Mouse (Mus musculus) kidney, postnatal 4 days (tissue): ENCODE data around the gene Abhd4.

Source experiments
- DNase-seq, 2 experiments: peaks; one replicate each; pipeline ENCODE4 v3.0.0; 2021; ENCODE audit warnings: mixed read lengths in 2 of 2

The Abhd4 gene

DNA sequence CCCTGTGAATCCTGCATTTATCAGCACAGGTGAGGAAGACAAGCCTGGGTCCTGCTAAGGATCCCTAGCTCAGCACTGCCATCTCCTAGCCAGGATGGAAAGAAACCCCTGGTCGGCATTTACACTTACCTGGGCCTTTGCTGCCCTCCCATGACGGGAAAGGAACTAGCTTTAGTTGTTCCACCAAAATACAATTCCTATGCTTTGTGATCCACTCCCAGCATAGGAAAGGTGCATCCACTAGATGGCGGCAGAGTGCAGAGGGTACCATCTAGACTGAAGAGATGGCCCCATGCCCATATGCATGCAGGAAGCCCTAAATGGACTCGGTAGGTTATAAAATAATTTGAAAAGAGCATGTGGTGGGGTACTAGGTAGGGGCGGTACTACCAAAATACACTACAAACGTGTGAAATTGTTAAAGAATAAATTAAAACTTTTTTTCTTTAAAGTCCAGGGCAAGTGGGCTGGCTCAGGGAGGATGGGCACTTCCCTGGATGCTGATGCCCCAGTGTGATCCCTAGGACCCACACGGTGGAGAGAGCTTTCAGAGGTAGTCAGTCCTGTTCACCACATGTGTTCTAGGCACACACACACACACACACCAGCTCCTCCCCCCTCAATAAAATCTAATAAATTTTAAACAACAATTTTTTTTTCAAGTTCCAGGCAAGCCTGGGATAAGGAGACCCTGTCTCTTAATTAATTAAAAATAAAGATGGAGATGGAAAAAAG lies 14.8 kb upstream of the Abhd4 start:
- DNase-seq: peak; percentile 94

DNA sequence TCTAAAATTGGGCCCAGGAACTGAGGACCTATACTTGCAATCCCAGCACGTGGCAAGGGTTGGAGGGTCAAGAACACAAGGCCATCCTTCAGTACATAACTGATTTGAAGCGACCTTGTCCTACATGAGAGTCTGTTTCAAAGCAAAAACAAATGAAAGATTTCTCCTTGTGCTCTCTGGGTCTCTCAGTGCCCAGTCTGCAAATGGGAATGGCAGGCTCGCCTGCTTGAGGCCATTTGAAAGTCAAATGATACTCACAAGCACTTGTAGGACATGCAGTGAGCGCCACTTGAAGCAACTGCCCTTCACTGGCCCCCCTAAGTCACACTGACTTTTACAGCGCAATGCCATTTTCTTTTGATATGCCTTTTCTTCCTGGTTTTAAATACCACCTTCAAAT lies 13.4 kb upstream of the Abhd4 start:
- no peak for DNase-seq

DNA sequence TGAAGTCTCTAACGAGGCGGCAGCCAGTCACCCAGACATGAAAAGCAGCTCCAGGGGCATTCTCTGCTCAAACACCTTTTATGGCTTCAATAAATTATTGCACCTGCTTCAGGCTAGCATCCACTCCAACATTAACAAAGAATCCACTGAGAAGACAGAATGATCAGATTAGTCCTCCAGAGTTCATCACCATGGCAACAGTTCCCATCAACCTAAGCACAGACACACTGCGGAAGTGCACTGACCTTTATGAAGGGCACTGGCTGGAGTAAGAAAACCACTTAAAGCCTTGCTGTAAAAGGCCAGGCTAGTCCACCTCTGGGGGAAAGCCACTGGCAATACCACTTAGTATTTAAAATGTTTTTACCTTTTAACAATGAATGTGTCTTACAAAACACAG lies 9.8 kb upstream of the Abhd4 start:
- no peak for DNase-seq

DNA sequence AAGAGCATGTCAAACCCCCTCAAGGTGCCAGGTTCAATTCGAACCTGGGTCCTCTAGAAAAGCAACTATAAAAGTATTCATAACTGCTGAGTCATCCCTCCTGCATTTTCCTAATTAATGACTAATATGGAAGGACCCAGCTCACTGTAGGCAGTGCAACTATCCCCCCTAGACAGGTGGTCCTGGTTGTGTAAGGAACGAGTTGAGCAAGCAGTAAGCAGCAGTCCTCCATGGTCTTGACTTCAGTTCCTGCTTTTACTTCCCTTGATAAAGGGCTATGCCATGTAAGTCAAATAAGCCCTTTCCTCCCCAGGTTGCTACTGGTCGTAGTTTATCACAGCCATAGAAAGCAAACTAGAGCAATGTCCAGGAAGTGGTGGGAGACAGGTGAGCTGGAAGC lies 7.8 kb upstream of the Abhd4 start:
- DNase-seq: no peak

DNA sequence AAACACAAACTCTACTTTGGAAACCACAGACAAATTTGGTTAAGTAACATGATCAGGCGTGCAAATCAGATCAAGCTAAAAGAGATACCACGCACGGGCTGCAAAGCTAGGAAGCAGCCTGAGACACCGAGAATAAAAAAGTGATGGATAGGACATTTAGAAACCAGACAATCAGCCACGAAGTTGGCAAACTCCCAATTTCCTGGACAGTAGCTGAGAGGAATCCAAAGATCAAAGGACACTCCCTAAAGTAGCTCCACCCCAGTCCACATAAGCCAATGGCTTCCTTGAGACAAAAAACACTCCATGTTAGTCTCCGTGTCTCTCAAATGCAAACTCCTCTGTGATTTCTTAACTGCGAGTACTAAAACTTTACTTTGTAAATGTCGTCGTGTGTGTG lies 4.7 kb upstream of the Abhd4 start:
- peak; percentile 53 to 74 for DNase-seq

DNA sequence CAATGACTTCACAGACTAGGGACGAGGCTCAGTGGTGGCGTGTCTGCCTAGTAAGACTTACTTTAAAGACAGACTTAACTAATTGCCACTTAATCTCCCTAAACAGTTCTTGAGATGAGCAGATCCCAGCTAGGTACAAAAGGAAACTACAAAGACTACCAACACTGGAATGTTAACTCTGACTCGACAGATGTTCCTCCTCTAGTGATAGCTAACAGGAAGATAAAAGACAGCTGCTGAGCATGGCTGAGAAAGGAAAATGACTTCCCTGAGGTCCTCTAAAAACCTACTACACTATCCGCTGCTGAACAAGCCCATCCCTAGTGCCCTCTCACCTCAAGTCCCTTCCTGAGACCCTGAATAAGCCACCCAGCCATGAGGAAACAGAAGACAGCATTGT lies 3.9 kb upstream of the Abhd4 start:
- peak in 1 of 2 experiments; percentile 11 for DNase-seq

DNA sequence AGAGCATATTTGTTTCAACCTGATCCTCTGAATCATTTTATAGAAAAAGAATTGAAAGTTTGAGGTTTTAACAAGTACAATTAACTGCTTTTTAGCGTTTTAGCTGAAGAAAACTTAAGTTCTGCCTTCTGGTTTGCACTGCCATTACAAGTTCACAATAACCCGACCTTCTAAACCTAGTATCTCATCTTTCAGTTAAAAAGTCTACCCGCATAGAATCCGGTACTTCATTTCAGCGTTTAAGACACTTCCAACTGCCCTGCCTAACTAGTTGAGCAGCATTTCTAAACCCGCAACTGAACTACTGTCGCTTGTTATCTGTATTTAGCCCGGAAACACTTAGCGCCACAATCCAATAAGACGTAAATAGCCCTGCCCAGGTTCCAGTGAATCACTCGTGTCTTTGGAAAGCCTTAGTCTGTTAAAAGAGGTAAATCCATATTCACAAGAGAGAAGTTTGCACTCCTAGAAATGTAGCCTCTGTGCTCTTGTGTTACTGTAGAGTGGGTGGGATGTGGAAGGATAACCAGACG lies 748 bp downstream of the Abhd4 start:
- no peak for DNase-seq

DNA sequence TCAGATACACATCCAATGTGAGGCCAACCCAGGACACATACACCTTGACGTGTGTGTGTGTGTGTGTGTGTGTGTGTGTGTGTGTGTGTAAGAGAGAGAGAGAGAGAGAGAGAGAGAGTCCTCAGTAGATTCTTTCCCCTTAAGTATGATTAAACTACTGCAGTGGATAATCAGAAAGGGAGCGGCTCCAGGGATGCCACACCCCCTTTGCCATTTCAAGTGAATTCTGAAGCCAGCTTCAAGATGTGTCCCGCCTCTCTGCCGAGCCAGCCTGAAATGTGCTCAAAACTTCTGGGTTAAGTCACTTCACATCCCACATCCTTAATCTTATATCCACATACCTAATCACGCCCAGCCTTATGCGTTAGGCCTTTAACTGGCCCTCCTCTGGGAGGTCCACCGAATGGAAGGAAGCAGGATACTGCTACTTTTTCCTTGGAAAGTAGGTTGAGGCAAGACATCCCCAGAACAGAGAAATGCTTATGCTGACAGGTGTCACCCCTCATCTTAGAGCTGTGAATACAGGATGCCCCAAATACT lies 4.2 kb downstream of the Abhd4 start:
- no peak for DNase-seq

DNA sequence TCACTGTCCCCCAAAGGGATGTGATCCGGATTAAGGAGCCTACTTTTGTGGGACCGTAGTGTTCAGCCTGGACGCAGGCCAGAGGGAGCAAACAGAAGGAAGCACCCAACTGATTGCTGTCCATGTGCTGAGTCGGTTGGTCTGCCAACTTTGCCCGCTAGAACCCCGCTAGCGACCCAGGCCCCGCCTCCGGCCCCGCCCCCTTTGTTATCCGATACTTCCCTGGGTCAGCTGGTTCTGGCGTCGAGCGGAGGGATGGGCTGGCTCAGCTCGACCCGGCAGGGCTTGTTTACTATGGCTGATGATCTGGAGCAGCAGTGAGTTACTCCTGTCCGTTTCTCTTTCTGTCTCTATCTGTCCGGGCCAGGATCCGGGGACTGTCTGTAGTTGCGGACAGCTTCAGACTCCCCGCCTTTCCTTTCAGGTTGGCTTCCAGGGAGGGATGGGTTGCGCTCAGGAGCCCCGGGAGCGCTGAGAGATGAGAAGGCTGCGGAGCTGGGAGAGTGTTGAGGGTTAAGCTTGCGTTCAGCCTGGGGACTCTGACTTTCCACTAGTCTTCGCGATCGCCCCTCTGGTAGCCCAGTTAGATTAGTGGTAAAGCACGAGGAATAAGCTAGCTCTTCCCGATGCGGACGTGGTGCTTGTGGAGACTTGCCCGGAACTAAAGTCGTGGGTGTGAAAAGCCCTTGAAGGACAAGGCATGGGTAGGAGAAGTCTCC lies 5.2 kb downstream of the Abhd4 start:
- DNase-seq: peak; percentile 99

DNA sequence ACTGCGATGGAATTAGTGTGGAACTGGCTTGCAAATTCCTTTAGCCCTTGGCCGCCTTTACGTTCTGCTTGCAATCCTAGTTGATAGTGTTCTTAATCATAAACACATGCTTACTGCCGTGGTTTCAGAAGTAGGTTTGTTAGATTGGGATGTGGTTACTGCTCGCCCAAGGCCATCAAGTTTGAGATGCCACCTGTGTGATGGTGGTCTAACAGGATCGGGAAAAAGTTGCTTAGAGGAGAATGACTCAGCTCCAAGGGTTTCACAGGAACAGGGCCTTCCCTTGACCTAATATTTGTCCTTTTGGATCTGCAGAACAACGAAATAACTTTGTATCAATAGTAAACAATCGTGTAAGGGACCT lies 5.7 kb downstream of the Abhd4 start:
- DNase-seq: no peak

DNA sequence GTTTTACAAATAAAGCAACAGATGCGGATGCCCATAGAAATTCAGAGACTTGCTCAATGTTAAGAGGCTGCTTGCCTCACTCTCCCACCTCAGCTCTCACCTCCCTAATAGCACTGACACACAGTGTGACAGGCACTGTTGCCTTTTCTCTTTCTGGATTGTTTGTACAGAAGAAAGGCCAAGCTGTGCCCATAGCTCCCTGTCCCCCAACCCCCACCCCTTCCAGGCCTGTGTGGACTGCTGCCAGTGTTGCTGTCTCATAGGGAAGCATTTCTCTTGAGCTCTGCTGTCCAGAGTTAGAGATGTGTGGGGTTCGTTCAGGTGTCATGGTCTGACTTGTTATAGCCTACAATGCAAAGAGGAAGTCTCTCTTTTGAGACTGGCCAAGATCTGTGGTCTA lies 6.2 kb downstream of the Abhd4 start:
- DNase-seq: peak in 1 of 2 experiments; percentile 17

DNA sequence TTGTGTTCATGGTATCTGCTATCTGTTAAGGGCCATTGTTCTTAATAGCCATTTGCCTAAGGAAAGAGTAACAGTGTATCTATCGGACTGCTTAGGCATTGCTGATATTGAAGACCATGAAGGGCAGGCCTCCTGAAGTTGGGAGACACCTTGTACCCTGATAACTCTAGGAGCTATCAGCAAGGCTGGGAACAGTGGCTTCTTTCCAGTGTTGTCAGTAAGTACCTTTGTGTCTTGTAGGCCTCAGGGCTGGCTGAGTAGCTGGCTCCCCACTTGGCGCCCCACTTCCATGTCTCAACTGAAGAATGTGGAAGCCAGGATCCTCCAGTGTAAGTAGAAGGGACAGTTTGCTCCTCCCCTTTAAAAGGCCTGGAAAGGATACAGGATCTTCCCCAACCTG lies 7.4 kb downstream of the Abhd4 start:
- DNase-seq: no peak

DNA sequence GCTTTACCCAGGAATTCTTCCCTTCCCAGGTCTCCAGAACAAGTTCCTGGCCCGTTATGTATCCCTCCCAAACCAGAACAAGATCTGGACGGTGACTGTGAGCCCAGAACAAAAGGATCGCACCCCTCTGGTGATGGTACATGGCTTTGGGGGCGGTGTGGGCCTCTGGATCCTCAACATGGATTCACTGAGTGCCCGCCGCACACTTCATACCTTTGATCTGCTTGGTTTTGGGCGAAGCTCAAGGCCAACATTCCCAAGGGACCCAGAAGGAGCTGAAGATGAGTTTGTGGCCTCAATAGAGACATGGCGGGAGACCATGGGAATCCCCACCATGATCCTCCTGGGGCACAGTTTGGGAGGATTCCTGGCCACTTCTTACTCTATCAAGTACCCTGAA lies 8.6 kb downstream of the Abhd4 start:
- no peak for DNase-seq

DNA sequence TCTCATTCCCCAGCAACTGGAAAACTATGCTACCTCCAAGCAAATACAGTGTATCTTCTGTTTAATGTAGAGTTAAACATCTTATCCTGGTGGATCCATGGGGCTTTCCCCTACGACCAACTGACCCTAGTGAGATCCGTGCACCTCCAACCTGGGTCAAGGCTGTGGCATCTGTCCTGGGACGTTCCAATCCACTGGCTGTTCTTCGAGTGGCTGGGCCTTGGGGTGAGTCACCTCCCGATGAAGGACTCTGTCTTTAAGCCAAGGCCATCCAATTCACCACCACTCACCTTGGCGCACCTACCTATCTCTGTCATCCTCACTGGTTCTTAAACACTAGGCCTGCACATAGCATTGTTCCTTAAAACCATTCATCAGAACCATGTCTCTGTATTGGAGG lies 9.1 kb downstream of the Abhd4 start:
- DNase-seq: no peak

DNA sequence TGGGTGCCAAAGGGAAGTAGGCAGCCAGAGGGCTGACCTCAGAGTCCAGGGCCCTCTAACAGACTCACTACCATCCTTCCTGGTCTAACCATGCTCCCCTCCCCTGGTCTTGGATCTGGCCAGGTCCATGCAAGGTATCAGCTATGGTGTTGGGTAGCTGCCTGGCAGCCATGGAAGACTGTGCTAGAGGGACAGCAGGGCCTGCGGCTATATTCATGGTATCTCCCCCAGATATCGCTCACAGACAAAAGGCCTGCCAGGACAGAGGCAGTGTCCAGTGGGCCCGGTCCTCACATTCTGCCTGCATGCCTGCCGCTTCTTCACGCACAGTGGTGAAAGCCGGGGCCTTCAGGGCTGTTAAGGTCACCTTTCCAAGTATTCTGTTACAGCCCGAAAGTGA lies 10.2 kb downstream of the Abhd4 start:
- no peak for DNase-seq

DNA sequence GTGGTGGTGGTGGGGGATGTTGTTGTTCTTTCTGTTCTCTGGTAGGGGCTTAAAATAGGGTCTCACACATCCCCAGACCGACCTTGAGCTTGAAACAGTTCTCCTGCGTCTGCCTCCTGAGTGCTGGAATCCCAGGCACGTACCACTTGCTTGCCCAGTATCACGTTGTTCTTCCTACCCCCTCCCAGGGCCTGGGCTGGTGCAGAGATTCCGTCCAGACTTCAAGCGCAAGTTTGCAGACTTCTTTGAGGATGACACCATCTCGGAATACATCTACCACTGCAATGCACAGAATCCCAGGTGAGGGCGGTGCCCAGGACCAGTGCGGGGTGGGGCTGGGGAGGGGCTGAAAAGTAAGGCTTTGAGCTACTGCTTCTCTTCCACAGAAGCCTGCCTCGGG lies 11.1 kb downstream of the Abhd4 start:
- no peak for DNase-seq

DNA sequence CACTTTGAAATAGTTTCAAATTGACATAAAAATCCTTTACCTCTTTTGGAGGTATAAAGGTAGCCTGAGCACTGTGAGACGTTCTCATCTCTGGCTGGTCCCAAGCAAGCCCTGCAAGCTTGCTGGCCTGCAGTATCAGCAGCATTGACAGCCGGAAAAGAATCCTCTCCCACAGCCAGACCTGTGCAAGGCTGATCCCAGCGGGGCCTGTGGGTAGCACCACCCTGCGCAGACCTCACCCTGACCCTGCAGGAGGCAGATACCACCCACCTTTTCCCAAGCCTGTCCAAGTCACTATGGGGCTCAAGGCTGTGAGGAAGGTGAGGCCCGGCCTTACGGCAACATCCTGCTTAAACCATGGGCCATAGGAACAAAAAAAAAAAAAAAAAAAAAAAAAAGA lies 12.0 kb downstream of the Abhd4 start:
- no peak for DNase-seq

DNA sequence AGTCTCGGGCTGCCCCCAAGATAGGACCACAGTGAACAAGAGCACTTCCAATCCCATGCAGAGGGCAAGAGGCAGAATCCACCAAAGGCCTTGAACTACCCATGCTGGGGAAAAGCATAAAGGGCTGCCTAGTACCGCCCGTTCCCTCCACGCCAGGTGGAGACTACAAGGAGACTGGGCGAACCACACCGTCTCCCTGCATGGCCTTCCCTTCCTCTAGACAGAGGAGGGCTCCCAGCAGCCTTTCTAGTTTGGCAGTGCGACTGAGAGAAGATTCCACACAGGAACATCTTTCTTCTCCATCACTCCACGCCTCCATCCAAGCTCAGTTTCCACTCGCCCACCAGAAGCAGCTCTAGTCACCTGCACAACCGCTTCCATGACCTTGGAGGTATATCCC lies 14.0 kb downstream of the Abhd4 start:
- no peak for DNase-seq

DNA sequence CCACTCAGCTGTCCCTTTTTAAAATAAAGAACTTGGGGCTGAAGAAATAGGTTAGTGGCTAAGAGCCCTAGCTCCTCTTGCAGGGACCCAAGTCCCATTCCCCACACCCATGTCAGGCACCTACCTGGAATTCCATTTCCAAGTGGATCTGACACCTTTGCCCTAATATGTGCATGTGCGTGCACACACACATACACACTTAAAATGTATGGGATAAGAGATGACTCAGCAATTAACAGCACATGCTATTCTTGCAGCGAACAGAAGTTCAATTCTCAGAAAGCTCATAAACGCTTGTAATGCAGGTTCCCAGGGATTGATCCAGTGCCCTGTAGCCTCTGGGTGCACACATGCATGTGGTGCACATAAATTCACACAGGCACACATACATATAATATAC lies 15.6 kb downstream of the Abhd4 start:
- DNase-seq: no peak

DNA sequence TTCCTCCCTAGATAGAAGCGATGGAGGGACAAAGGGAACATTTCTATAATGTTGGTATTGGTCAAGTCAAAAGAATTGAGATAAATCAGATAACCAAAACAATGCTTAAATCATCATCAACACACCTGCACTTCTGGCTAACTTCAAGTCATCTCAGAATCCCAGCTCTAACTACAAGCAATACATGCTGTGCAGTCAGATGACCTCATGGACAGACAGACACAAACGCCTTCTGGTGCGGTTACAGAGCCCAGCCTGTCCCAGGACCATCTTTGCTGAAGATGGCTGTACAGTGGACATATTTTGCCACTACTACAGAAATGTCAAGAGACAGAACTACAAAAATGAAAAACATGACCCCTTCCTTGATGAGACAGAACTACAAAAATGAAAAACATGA lies 16.4 kb downstream of the Abhd4 start:
- no peak for DNase-seq

DNA sequence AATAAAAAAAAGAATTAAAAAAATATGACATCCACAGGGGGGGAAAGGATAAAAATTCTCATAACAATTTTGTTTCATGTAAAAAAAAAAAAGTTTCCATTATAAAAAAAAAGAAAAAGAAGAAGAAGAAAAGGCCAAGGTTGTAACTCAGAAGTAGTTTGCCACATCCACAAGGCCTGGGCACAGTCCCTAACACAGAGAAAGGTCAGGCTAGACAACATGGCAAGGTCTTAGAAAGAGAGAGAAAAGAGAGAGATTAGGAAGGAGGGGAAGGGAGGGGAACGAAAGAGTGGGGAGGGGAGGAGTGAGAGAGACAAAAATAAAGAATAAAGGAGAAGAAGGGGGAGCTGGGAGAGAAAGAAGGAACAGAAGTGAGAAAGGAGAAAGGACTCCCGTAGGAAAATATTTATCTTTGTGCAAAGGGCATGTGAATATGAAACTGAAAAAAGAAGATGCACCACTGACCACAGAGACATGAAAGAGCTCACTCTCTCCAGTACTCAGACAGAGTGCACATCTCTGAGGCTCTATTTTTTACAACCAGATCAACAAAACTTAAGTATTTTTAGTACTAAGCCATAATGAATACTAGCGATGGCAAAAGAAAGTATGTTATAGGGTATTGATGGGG lies 18.1 kb downstream of the Abhd4 start:
- no peak for DNase-seq

DNA sequence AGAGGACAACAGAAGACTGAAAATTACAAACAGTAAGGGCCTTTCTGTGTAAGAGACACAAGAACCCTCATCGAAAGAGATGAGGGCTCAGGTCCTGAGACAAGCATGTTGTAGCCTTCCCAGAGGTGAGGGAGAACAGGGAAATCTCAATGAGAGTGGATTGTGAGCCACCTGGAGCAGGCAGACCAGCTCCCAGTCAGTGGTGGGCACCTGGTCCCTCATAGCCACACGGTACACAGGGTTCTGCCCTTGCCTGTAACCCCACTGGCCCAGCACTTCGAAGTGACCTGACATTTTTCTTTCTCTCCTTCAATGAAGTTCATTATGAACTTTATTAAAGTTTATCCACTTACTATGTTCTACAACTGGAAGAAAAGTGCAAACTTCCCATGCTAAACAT lies 18.7 kb downstream of the Abhd4 start:
- DNase-seq: no peak

DNA sequence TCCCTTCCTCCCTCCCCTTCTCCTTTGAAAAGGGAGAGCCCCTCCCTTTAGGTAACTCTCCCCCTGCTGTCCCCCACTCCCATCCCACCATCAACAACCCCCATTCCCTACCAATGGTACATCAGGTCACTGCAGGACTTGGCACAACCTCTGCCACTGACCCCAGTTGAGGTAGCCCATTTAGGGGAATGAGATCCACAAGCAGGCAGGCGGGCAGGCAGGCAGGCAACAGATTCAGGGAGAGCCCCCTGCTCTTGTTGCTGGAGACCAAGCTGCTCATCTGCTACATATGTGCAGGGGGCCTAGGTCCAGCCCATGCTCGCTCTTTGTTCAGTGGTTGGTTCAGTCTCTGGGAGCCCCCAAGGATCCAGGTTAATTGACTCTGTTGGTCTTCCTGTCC lies 22.5 kb downstream of the Abhd4 start:
- DNase-seq: no peak

DNA sequence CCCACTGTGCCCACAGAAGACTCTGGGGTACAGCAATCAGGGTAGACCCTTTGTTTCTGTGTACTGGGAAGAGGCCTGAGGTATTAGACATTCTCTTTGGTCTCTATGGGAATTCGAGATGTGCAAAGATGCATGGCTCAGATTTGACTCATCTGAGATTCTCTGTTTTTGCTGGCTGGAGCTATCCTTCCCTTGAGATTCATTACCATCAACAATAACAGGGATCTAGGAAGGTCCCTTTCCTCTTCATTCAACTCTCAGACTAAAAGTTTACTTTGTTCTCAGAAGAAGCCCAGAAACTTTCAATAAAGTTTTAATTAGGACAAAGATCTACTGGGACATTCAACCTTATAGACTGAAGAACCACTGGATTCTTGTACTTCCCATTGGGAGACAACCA lies 30.9 kb downstream of the Abhd4 start, which contains the start of gene Olfr49:
TSS of gene Olfr49 (minus strand) at position 101 of the 400 bp plus-strand sequence.
- DNase-seq: no peak
